Mouse (Mus musculus) cerebellum, adult 2 months (tissue): Measurements from ENCODE around the gene Ddx56. TPM values are rescaled to one million over a fixed set of nuclear protein-coding genes. Genes with fewer than 3 reads are reported as not detected.

Experiments used
- DNase-seq, 2 experiments: peaks; one replicate each; pipeline ENCODE4 v3.0.0; 2021
- H3K27ac ChIP-seq: fragments of 200-500 bp; 2 replicates; pipeline ENCODE4 v1.5.1; 2012; ENCODE audit warnings: low read length, control low read depth, inconsistent platforms; ENCODE audit not compliant: insufficient read depth
- H3K27me3 ChIP-seq: fragments of 200-500 bp; 2 replicates; pipeline ENCODE4 v1.6.1; 2012; ENCODE audit warnings: inconsistent platforms, mild to moderate bottlenecking, low read length, moderate library complexity; ENCODE audit not compliant: control insufficient read depth, insufficient read depth
- H3K4me1 ChIP-seq: fragments of 200-500 bp; 2 replicates; pipeline ENCODE4 v1.6.1; 2011; ENCODE audit warnings: low read length; ENCODE audit not compliant: control insufficient read depth, insufficient read depth
- H3K4me3 ChIP-seq: fragments of 200-500 bp; replicated peaks from 2 replicates; pipeline ENCODE3; 2011; ENCODE audit warnings: mild to moderate bottlenecking, low read depth, low read length, control low read depth; ENCODE audit not compliant: insufficient read depth
- CTCF ChIP-seq: fragments of 200-500 bp; IDR thresholded peaks from 2 replicates; pipeline ENCODE4 v1.5.1; 2011; ENCODE audit warnings: low read depth, mild to moderate bottlenecking, control low read depth, low read length, moderate library complexity, borderline replicate concordance; ENCODE audit not compliant: insufficient read depth
- POLR2A ChIP-seq: fragments of 200-500 bp; IDR thresholded peaks from 2 replicates; pipeline ENCODE4 v1.6.1; 2011; ENCODE audit warnings: low read length, control low read depth, borderline replicate concordance; ENCODE audit not compliant: insufficient read depth
- WGBS: fragments of 180-500 bp; shearing (Covaris S2); methylation state at CpG from one replicate; pipeline ENCODE4 v1.1.7; 2018; 5-methylcytosine and 5-hydroxymethylcytosine counted together
- polyA plus RNA-seq: library from polyadenylated mRNA; depleted of rRNA; stranded (reverse); fragments of >200 nt; gene quantifications from 2 replicates; pipeline ENCODE4 v1.2.3, GENCODE M21; 2012

Ddx56 gene
- polyA plus RNA-seq, 1 experiment = 48.5 TPM

GRCm38 (mm10) chr11:6276466-6276865 lies 8.9 kb upstream of the Ddx56 start:
- no peak for TF ChIP-seq POLR2A
- TF ChIP-seq CTCF = no peak
- H3K27ac ChIP-seq = no peak overlapping the region
- 73% methylated on average over 3 of the region's 3 CpGs for WGBS
- no peaks in the 10 kb centered on the region for H3K27me3 ChIP-seq
- no peak overlapping the region for H3K4me3 ChIP-seq
- peaks cover 2% of the 10 kb centered on the region; the same call in 1 of the 2 replicates for H3K4me1 ChIP-seq
- no peak for DNase-seq

- H3K27ac ChIP-seq = peak overlapping the region; percentile 40
- peak overlapping the region; percentile 46 for H3K4me3 ChIP-seq
- TF ChIP-seq POLR2A (no peak), CTCF (no peak)
- peaks cover 2% of the 10 kb centered on the region; the same call in 1 of the 2 replicates for H3K4me1 ChIP-seq
- WGBS = 19% methylated on average over 7 of the region's 7 CpGs
- DNase-seq = no peak
- no peaks in the 10 kb centered on the region for H3K27me3 ChIP-seq
These were observed 7.5 kb upstream of the Ddx56 start for GRCm38 (mm10) chr11:6275094-6275484.

- under 1% methylated on average over 39 of the region's 39 CpGs for WGBS
- peak; percentile 100 for TF ChIP-seq POLR2A
- TF ChIP-seq CTCF = peak; percentile 67; the same call in 1 of the 2 replicates
- H3K27ac ChIP-seq = peak within 1 kb of the TSS; percentile 74
These were observed 7.0 kb upstream of the Ddx56 start, which contains the start of gene Tmed4 for GRCm38 (mm10) chr11:6274387-6275093. TSS of gene Tmed4 (minus strand) at chr11:6274870.

GRCm38 (mm10) chr11:6273607-6274006 lies 6.0 kb upstream of the Ddx56 start:
- H3K27ac ChIP-seq = no peak overlapping the region

More at GRCm38 (mm10) chr11:6274387-6275093, 7.0 kb upstream of the Ddx56 start, which contains the start of gene Tmed4:
- peak; percentile 99 for DNase-seq
- Histone ChIP-seq H3K4me1 (peaks cover 2% of the 10 kb centered on the region; the same call in 1 of the 2 replicates), H3K27me3 (no peaks in the 10 kb centered on the region), H3K4me3 (peak within 1 kb of the TSS; percentile 85)

GRCm38 (mm10) chr11:6266621-6267020 lies 951 bp downstream of the Ddx56 start:
- WGBS = 36% methylated on average over 9 of the region's 9 CpGs
- Histone ChIP-seq H3K4me1 (peaks cover 3% of the 10 kb centered on the region; the same call in 1 of the 2 replicates), H3K4me3 (peak overlapping the region; percentile 71), H3K27me3 (no peaks in the 10 kb centered on the region), H3K27ac (no peak overlapping the region)
- TF ChIP-seq POLR2A = no peak
- no peak for DNase-seq

More at GRCm38 (mm10) chr11:6273607-6274006, 6.0 kb upstream of the Ddx56 start:
- H3K4me1 ChIP-seq = peaks cover 2% of the 10 kb centered on the region; the same call in 1 of the 2 replicates
- no peaks in the 10 kb centered on the region for H3K27me3 ChIP-seq
- WGBS = 2% methylated on average over 11 of the region's 11 CpGs
- H3K4me3 ChIP-seq = peak overlapping the region; percentile 85
- no peak for DNase-seq
- TF ChIP-seq CTCF = no peak
- no peak for TF ChIP-seq POLR2A

GRCm38 (mm10) chr11:6261434-6262082 lies 6.0 kb downstream of the Ddx56 start:
- no peak overlapping the region for H3K27ac ChIP-seq
- peak; percentile 94 for TF ChIP-seq CTCF
- TF ChIP-seq POLR2A = no peak
- H3K4me3 ChIP-seq = no peak overlapping the region
- H3K4me1 ChIP-seq = peaks cover 2% of the 10 kb centered on the region; the same call in 1 of the 2 replicates
- peak; percentile 64 to 78 for DNase-seq
- WGBS = 75% methylated on average over 10 of the region's 10 CpGs
- no peaks in the 10 kb centered on the region for H3K27me3 ChIP-seq

GRCm38 (mm10) chr11:6259413-6259812 lies 8.2 kb downstream of the Ddx56 start:
- Histone ChIP-seq H3K4me3 (no peak overlapping the region), H3K27me3 (no peaks in the 10 kb centered on the region), H3K4me1 (no peaks in the 10 kb centered on the region), H3K27ac (no peak overlapping the region)
- TF ChIP-seq CTCF = no peak
- no peak for TF ChIP-seq POLR2A
- no peak for DNase-seq
- WGBS = 95% methylated on average over 7 of the region's 7 CpGs
